Mouse (Mus musculus) CH12.LX (cell line): ENCODE measurements around the gene Dlst. TPM values are rescaled to one million over a fixed set of nuclear protein-coding genes. Genes with fewer than 3 reads are reported as not detected.
A peak's percentile ranks its signal among the peaks of the same experiment; 100 is the strongest.

Experiments used
- DNase-seq: peaks from one replicate; pipeline ENCODE4 v3.0.0-alpha.2; 2013; ENCODE audit errors: extremely low read depth
- H3K27ac ChIP-seq: 2 replicates; pipeline ENCODE4 v1.5.1; 2012; ENCODE audit warnings: low read depth, mild to moderate bottlenecking, control low read depth, moderate library complexity; ENCODE audit not compliant: insufficient read depth
- H3K27me3 ChIP-seq: replicated peaks from 2 replicates; pipeline ENCODE3; 2012; ENCODE audit warnings: inconsistent platforms
- H3K36me3 ChIP-seq, 2 experiments: replicated peaks in 1 of 2; 2 replicates each; pipeline versions ENCODE3 to v1.6.1; 2012; ENCODE audit warnings: inconsistent platforms in 1 of 2, low read length in 1 of 2, mild to moderate bottlenecking in 1 of 2, mixed read lengths in 1 of 2, moderate library complexity in 1 of 2; ENCODE audit not compliant: control insufficient read depth in 1 of 2, insufficient read depth in 1 of 2
- H3K4me1 ChIP-seq, 2 experiments: 2 replicates each; pipeline ENCODE4 v1.6.1; 2012; ENCODE audit warnings: inconsistent platforms in 1 of 2, moderate library complexity in 1 of 2; ENCODE audit not compliant: insufficient read depth in 2 of 2, control insufficient read depth in 1 of 2
- H3K4me2 ChIP-seq: 2 replicates; pipeline ENCODE4 v1.6.1; 2012; ENCODE audit warnings: low read depth, mild to moderate bottlenecking, control low read depth; ENCODE audit not compliant: poor library complexity, insufficient read depth, severe bottlenecking
- H3K4me3 ChIP-seq, 3 experiments: fragments of 150-350 bp in 1 of 3; sonication (generic) in 1 of 3; replicated peaks in 1 of 3; 2 replicates each; pipeline versions ENCODE3 to v1.5.1; 2011 to 2012; ENCODE audit warnings: low read depth in 2 of 3, low read length in 2 of 3, mild to moderate bottlenecking in 2 of 3, moderate library complexity in 2 of 3, control low read depth in 1 of 3, improper control_type of control experiment in 1 of 3, inconsistent platforms in 1 of 3, mixed read lengths in 1 of 3; ENCODE audit not compliant: poor library complexity in 1 of 3
- H3K79me2 ChIP-seq: replicated peaks from 2 replicates; pipeline ENCODE4 v1.6.1; 2012; ENCODE audit warnings: mild to moderate bottlenecking, moderate library complexity; ENCODE audit not compliant: control insufficient read depth, poor library complexity, insufficient read depth, severe bottlenecking; ENCODE audit errors: extremely low read depth
- H3K9ac ChIP-seq: 2 replicates; pipeline ENCODE4 v1.6.1; 2012; ENCODE audit warnings: low read depth, mild to moderate bottlenecking, control low read depth, moderate library complexity; ENCODE audit not compliant: insufficient read depth
- H3K9me3 ChIP-seq: replicated peaks from 2 replicates; pipeline ENCODE3; 2012; ENCODE audit warnings: low read length, inconsistent platforms, mixed read lengths
- BHLHE40 ChIP-seq: IDR thresholded peaks from 2 replicates; pipeline ENCODE4 v1.6.1; 2011; ENCODE audit warnings: mild to moderate bottlenecking, low read depth, low read length, improper control_type of control experiment
- CHD1 ChIP-seq: IDR thresholded peaks from 2 replicates; pipeline ENCODE4 v1.6.1; 2012; ENCODE audit warnings: low read depth, low read length, improper control_type of control experiment, inconsistent platforms
- CHD2 ChIP-seq: IDR thresholded peaks from 2 replicates; pipeline ENCODE4 v1.6.1; 2011; ENCODE audit warnings: low read length, improper control_type of control experiment
- CTCF ChIP-seq, 2 experiments: IDR thresholded peaks in 1 of 2; conservative IDR thresholded peaks in 1 of 2; 2 replicates each; pipeline ENCODE4 v1.5.1; 2011 to 2012; ENCODE audit warnings: low read depth in 2 of 2, low read length in 2 of 2, improper control_type of control experiment in 1 of 2, inconsistent platforms in 1 of 2, mild to moderate bottlenecking in 1 of 2, moderate library complexity in 1 of 2
- E2F4 ChIP-seq: IDR thresholded peaks from 2 replicates; pipeline ENCODE4 v1.6.1; 2011; ENCODE audit warnings: low read depth, low read length, improper control_type of control experiment; ENCODE audit not compliant: insufficient replicate concordance
- ELF1 ChIP-seq: IDR thresholded peaks from 2 replicates; pipeline ENCODE4 v1.6.1; 2014; ENCODE audit warnings: low read depth, mild to moderate bottlenecking, inconsistent platforms, low read length, improper control_type of control experiment
- EP300 ChIP-seq: IDR thresholded peaks from 2 replicates; pipeline ENCODE4 v1.6.1; 2011; ENCODE audit warnings: low read length, improper control_type of control experiment
- ETS1 ChIP-seq: conservative IDR thresholded peaks from 2 replicates; pipeline ENCODE4 v1.6.1; 2012; ENCODE audit warnings: low read depth, mild to moderate bottlenecking, inconsistent platforms, low read length, improper control_type of control experiment, moderate library complexity
- GABPA ChIP-seq: IDR thresholded peaks from 2 replicates; pipeline ENCODE4 v1.6.1; 2012; ENCODE audit warnings: low read depth, low read length, improper control_type of control experiment, inconsistent platforms; ENCODE audit not compliant: insufficient replicate concordance
- HCFC1 ChIP-seq: IDR thresholded peaks from 2 replicates; pipeline ENCODE4 v1.6.1; 2012; ENCODE audit warnings: low read depth, mild to moderate bottlenecking, inconsistent platforms, low read length, improper control_type of control experiment
- IRF4 ChIP-seq: IDR thresholded peaks from 2 replicates; pipeline ENCODE4 v1.6.1; 2014; ENCODE audit warnings: low read depth, mild to moderate bottlenecking, inconsistent platforms, low read length, improper control_type of control experiment
- JUN ChIP-seq: IDR thresholded peaks from 2 replicates; pipeline ENCODE4 v1.6.1; 2011; ENCODE audit warnings: low read depth, mild to moderate bottlenecking, low read length, improper control_type of control experiment, moderate library complexity; ENCODE audit not compliant: insufficient read depth
- JUND ChIP-seq: conservative IDR thresholded peaks from 2 replicates; pipeline ENCODE4 v1.6.1; 2011; ENCODE audit warnings: low read depth, low read length, improper control_type of control experiment
- KAT2A ChIP-seq: IDR thresholded peaks from 2 replicates; pipeline ENCODE4 v1.6.1; 2012; ENCODE audit warnings: low read length, improper control_type of control experiment, inconsistent platforms; ENCODE audit not compliant: insufficient replicate concordance
- MAX ChIP-seq: IDR thresholded peaks from 2 replicates; pipeline ENCODE4 v1.6.1; 2011; ENCODE audit warnings: low read length, improper control_type of control experiment
- MAZ ChIP-seq: IDR thresholded peaks from 2 replicates; pipeline ENCODE4 v1.6.1; 2012; ENCODE audit warnings: low read depth, mild to moderate bottlenecking, inconsistent platforms, low read length, improper control_type of control experiment, moderate library complexity
- MEF2A ChIP-seq: IDR thresholded peaks from 2 replicates; pipeline ENCODE4 v1.6.1; 2014; ENCODE audit warnings: low read depth, mild to moderate bottlenecking, inconsistent platforms, low read length, improper control_type of control experiment, borderline replicate concordance
- MXI1 ChIP-seq: IDR thresholded peaks from 2 replicates; pipeline ENCODE4 v1.6.1; 2011; ENCODE audit warnings: mild to moderate bottlenecking, low read depth, low read length, improper control_type of control experiment
- NELFE ChIP-seq: IDR thresholded peaks from 2 replicates; pipeline ENCODE4 v1.6.1; 2011; ENCODE audit warnings: low read depth, low read length, improper control_type of control experiment
- NRF1 ChIP-seq: IDR thresholded peaks from 2 replicates; pipeline ENCODE4 v1.6.1; 2014; ENCODE audit warnings: low read depth, mild to moderate bottlenecking, inconsistent platforms, low read length, improper control_type of control experiment, moderate library complexity
- PAX5 ChIP-seq: IDR thresholded peaks from 2 replicates; pipeline ENCODE4 v1.6.1; 2012; ENCODE audit warnings: low read length, inconsistent platforms, mixed read lengths
- POLR2A ChIP-seq: IDR thresholded peaks from 2 replicates; pipeline ENCODE4 v1.6.1; 2011; ENCODE audit warnings: low read depth, mild to moderate bottlenecking, improper control_type of control experiment, low read length
- POLR2AphosphoS2 ChIP-seq: IDR thresholded peaks from 2 replicates; pipeline ENCODE4 v1.6.1; 2011; ENCODE audit warnings: low read depth, low read length, improper control_type of control experiment
- RAD21 ChIP-seq: IDR thresholded peaks from 2 replicates; pipeline ENCODE4 v1.6.1; 2011; ENCODE audit warnings: low read depth, mild to moderate bottlenecking, low read length, improper control_type of control experiment, moderate library complexity
- RCOR1 ChIP-seq: conservative IDR thresholded peaks from 2 replicates; pipeline ENCODE4 v1.6.1; 2012; ENCODE audit warnings: low read depth, mild to moderate bottlenecking, inconsistent platforms, low read length, improper control_type of control experiment
- SIN3A ChIP-seq: IDR thresholded peaks from 2 replicates; pipeline ENCODE4 v1.6.1; 2012; ENCODE audit warnings: low read length, improper control_type of control experiment, inconsistent platforms
- SMC3 ChIP-seq: IDR thresholded peaks from 2 replicates; pipeline ENCODE4 v1.6.1; 2011; ENCODE audit warnings: low read depth, low read length, improper control_type of control experiment
- TBP ChIP-seq: conservative IDR thresholded peaks from 2 replicates; pipeline ENCODE4 v1.6.1; 2011; ENCODE audit warnings: low read depth, low read length, improper control_type of control experiment
- TCF12 ChIP-seq: IDR thresholded peaks from 2 replicates; pipeline ENCODE4 v1.6.1; 2014; ENCODE audit warnings: low read depth, mild to moderate bottlenecking, inconsistent platforms, low read length, improper control_type of control experiment
- UBTF ChIP-seq: IDR thresholded peaks from 2 replicates; pipeline ENCODE4 v1.6.1; 2012; ENCODE audit warnings: low read depth, mild to moderate bottlenecking, inconsistent platforms, low read length, improper control_type of control experiment, moderate library complexity
- USF1 ChIP-seq: IDR thresholded peaks from 2 replicates; pipeline ENCODE4 v1.6.1; 2014; ENCODE audit warnings: low read depth, mild to moderate bottlenecking, inconsistent platforms, low read length, improper control_type of control experiment
- USF2 ChIP-seq: conservative IDR thresholded peaks from 2 replicates; pipeline ENCODE4 v1.6.1; 2011; ENCODE audit warnings: low read depth, low read length, improper control_type of control experiment
- ZC3H11A ChIP-seq: IDR thresholded peaks from 2 replicates; pipeline ENCODE4 v1.6.1; 2012; ENCODE audit warnings: low read depth, mild to moderate bottlenecking, inconsistent platforms, low read length, improper control_type of control experiment
- ZKSCAN1 ChIP-seq: IDR thresholded peaks from 2 replicates; pipeline ENCODE4 v1.6.1; 2012; ENCODE audit warnings: low read depth, inconsistent platforms, low read length, improper control_type of control experiment, borderline replicate concordance
- ZMIZ1 ChIP-seq: IDR thresholded peaks from 2 replicates; pipeline ENCODE4 v1.6.1; 2012; ENCODE audit warnings: low read depth, mild to moderate bottlenecking, inconsistent platforms, low read length, improper control_type of control experiment
- dilution Hi-C: fragments of 300-500 bp; cut with MboI; formaldehyde crosslinking; loops from 2 replicates; pipeline ENCODE4 v1.14.3; 2020; ENCODE audit warnings: low sequenced_read_pairs; ENCODE audit not compliant: extremely low pct_unique_long_range_greater_than_20kb, extremely low pct_ligation_motif_present
- in situ Hi-C: fragments of 300-500 bp; cut with MboI; formaldehyde crosslinking; loops from 3 replicates; pipeline ENCODE4 v1.14.3; 2019; ENCODE audit warnings: low sequenced_read_pairs, low pct_ligation_motif_present, low pct_unique_long_range_greater_than_20kb, mixed read lengths
- polyA plus RNA-seq: library from polyadenylated mRNA; unstranded; fragments of >175 nt; gene quantifications from 2 replicates; pipeline ENCODE4 v1.2.1, GENCODE M21; 2012; ENCODE audit warnings: low read depth; ENCODE audit not compliant: insufficient read length
- total RNA-seq, 2 experiments: library from RNA; depleted of rRNA; stranded (reverse); fragments of 300-350 nt in 1 of 2; fragments of >200 nt in 1 of 2; gene quantifications; 2 replicates each; pipeline ENCODE4 v1.2.3; 2012 to 2014

Gene Dlst
- total RNA-seq (2012; rRNA removed) (116 and 122 TPM in 2 replicates), total RNA-seq (2014; rRNA removed) (144 TPM in 2 replicates), polyA plus RNA-seq (165 and 208 TPM in 2 replicates)

DNA sequence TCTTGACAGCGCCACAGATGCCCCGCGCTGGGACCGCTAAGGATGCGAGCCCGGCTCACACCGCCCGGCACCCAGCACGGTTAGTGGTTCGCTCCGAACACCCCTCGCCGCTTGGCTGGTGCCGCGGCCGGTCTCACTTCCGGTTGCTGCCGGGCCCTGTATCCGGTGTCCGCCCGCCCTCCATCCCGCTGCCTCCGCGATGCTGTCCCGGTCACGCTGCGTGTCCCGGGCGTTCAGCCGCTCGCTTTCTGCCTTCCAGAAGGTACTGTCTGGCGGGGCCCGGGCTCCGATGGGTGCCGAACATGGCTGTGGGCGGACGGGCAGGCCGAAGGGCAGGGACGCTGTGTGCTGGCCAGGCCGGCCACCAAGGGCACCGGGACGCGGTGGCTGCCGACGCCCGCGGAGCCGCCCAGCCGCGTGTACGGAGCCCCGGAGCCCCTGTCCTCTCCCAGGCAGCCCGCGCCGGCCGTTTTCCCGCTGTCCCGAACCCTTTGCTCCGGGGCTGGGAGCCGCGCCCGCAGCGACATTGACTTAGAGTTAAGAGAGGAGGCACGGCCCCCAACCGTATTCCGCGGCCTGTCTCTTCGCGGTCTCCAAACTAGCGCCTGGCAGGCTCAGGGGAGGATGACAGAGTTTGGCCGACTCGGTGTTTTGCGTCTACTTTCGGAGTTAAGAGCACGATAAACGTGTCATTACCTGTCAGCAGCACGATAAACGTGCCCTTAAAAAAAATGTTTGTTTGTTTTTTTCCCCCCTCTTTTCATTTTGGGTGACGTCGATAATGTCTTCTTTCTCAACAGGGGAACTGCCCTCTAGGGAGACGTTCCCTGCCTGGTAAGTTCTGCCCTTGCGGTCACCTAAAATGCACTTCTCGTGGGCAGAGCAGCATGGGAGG lies at the start of gene Dlst, which contains the start of gene Prox2:
TSS of gene Dlst (plus strand) at position 136 of the 895 bp plus-strand sequence.
TSS of gene Prox2 (minus strand) at position 62 of the 895 bp plus-strand sequence.
- dilution Hi-C loops (no loop called here), in situ Hi-C loops (no loop called here)
- Histone ChIP-seq H3K4me1 (peaks cover 3 to 67% of the 10 kb centered on the region in 2 experiments; a peak in 2 of 4 replicates), H3K4me3 (peak within 1 kb of the TSS; percentile 77 to 97 (median 82)), H3K4me2 (peak within 1 kb of the TSS; percentile 94), H3K79me2 (peaks cover 48% of the 10 kb centered on the region), H3K36me3 (peaks cover 11 to 32% of the 10 kb centered on the region in 2 experiments), H3K9me3 (no peaks in the 10 kb centered on the region), H3K27ac (peak within 1 kb of the TSS; percentile 50), H3K9ac (peak within 1 kb of the TSS; percentile 71)
- TF ChIP-seq CTCF (conservative IDR thresholded peaks at IDR 0.05 in 1 of 2, IDR thresholded peaks at IDR 0.05 in 1 of 2; ENCODE audit: low read depth in 2 of 2, low read length in 2 of 2) (no peak), PAX5 (no peak), MAX (peak; percentile 45; the same call in 1 of the 2 replicates), SIN3A (peak; percentile 96), JUN (no peak), JUND (no peak), CHD2 (peak; percentile 19; the same call in 1 of the 2 replicates), EP300 (no peak), CHD1 (peak; percentile 99), UBTF (0 out of 2 replicates have a peak, but pooled peaks have one; percentile 69), GABPA (no peak), RCOR1 (no peak), HCFC1 (peak; percentile 86), USF1 (no peak), ELF1 (peak; percentile 76), ZKSCAN1 (no peak), MXI1 (peak; percentile 79; the same call in 1 of the 2 replicates), IRF4 (peak; percentile 71), NELFE (peak; percentile 88; the same call in 1 of the 2 replicates), ZMIZ1 (peak; percentile 86), E2F4 (no peak), MAZ (peak; percentile 63; the same call in 1 of the 2 replicates), SMC3 (no peak), ZC3H11A (no peak), POLR2A (peak; percentile 83), TCF12 (peak; percentile 88), MEF2A (peak; percentile 62), BHLHE40 (peak; percentile 25; the same call in 1 of the 2 replicates), POLR2AphosphoS2 (no peak), KAT2A (peak; percentile 78; the same call in 1 of the 2 replicates), RAD21 (no peak), USF2 (no peak), NRF1 (peak; percentile 43), ETS1 (no peak), TBP (0 out of 2 replicates have a peak, but pooled peaks have one; percentile 31)
- TF ChIP-seq, all 38 proteins: peak for 19
- H3K27me3 ChIP-seq = no peaks in the 10 kb centered on the region
- peak; percentile 77 for DNase-seq
